Mouse (Mus musculus): ENCODE measurements around the gene Gpc5. TPM values are rescaled to one million over a fixed set of nuclear protein-coding genes. Genes with fewer than 3 reads are reported as not detected.
A peak's percentile ranks its signal among the peaks of the same experiment; 100 is the strongest.

Gene Gpc5
- polyA plus RNA-seq, 1 experiment from 2014 or later: 15.4 TPM

DNA sequence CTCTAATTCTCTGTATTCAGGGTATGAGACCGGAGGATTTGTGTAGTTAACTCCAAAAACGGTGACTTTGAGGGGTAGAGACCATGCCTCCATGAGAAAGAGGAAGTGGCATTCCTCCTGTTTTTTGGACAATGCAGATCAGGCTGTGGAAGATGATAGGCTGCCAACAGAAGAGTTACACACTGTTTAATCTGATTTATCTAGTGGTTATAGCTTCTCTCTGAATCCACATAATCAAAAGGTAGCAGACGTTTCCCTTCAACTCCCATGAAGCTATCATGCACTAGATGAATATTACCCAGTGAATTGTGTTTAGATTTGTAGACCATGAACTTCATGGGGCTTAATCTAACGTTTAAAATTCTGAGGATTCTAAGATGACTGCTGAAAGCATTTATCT is 522.1 kb downstream of the Gpc5 start:
- H3K4me1 ChIP-seq (ENCODE audit: control insufficient read depth, insufficient read depth, low read depth, low read length): no peaks in the 10 kb centered on the region
- no peak overlapping the region for H3K27ac ChIP-seq (ENCODE audit: low read depth, low read length)
- H3K4me2 ChIP-seq (ENCODE audit: low read length): no peak overlapping the region
- no peaks in the 10 kb centered on the region for H3K27me3 ChIP-seq (replicated peaks; ENCODE audit: control insufficient read depth, insufficient read depth, low read length)
- H3K9me3 ChIP-seq (ENCODE audit: control insufficient read depth, low read length): no peaks in the 10 kb centered on the region
- H3K9ac ChIP-seq (ENCODE audit: low read depth, low read length): no peak overlapping the region
- no peaks in the 10 kb centered on the region for H3K36me3 ChIP-seq (ENCODE audit: control insufficient read depth, insufficient read depth, low read length)
- H3K4me3 ChIP-seq (ENCODE audit: low read length): no peak overlapping the region
- WGBS: 77% methylated on average over 4 of the region's 4 CpGs
- ATAC-seq: no peak

DNA sequence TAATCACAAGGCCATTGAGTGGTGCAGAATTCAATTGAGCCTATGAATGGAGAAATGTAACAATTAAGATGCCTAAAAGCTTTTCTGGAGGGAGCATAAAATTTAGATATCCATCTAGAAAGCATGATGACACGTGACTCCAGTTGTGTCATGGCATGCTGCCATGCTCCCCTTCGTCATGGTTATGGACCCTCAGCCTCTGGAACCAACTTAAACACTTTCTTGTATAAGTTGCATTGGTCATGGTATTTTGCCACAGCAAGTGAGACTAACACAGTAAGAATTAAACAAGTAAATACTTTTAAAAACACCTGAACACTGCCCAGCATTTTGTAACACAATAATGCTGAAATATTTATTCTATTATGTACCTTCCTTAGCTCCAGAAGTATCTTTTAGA is 524.3 kb downstream of the Gpc5 start:
- H3K36me3 ChIP-seq (ENCODE audit: control insufficient read depth, insufficient read depth, low read length): no peaks in the 10 kb centered on the region
- no peak overlapping the region for H3K9ac ChIP-seq (ENCODE audit: low read depth, low read length)
- no peak overlapping the region for H3K4me2 ChIP-seq (ENCODE audit: low read length)
- no peak overlapping the region for H3K27ac ChIP-seq (ENCODE audit: low read depth, low read length)
- H3K4me3 ChIP-seq (ENCODE audit: low read length): no peak overlapping the region
- WGBS: 24% methylated on average over 2 of the region's 2 CpGs
- H3K9me3 ChIP-seq (ENCODE audit: control insufficient read depth, low read length): no peaks in the 10 kb centered on the region
- no peaks in the 10 kb centered on the region for H3K4me1 ChIP-seq (ENCODE audit: control insufficient read depth, insufficient read depth, low read depth, low read length)
- H3K27me3 ChIP-seq (replicated peaks; ENCODE audit: control insufficient read depth, insufficient read depth, low read length): no peaks in the 10 kb centered on the region
- ATAC-seq: no peak

GRCm38 (mm10) chr14:115616846-115617245 is 524.8 kb downstream of the Gpc5 start:
- H3K4me2 ChIP-seq (ENCODE audit: low read length): no peak overlapping the region
- no peaks in the 10 kb centered on the region for H3K27me3 ChIP-seq (replicated peaks; ENCODE audit: control insufficient read depth, insufficient read depth, low read length)
- 24% methylated on average over 7 of the region's 7 CpGs for WGBS
- H3K4me3 ChIP-seq (ENCODE audit: low read length): no peak overlapping the region
- no peak overlapping the region for H3K9ac ChIP-seq (ENCODE audit: low read depth, low read length)
- no peaks in the 10 kb centered on the region for H3K4me1 ChIP-seq (ENCODE audit: control insufficient read depth, insufficient read depth, low read depth, low read length)
- ATAC-seq: peak; percentile 95
- no peaks in the 10 kb centered on the region for H3K36me3 ChIP-seq (ENCODE audit: control insufficient read depth, insufficient read depth, low read length)
- no peak overlapping the region for H3K27ac ChIP-seq (ENCODE audit: low read depth, low read length)
- no peaks in the 10 kb centered on the region for H3K9me3 ChIP-seq (ENCODE audit: control insufficient read depth, low read length)

DNA sequence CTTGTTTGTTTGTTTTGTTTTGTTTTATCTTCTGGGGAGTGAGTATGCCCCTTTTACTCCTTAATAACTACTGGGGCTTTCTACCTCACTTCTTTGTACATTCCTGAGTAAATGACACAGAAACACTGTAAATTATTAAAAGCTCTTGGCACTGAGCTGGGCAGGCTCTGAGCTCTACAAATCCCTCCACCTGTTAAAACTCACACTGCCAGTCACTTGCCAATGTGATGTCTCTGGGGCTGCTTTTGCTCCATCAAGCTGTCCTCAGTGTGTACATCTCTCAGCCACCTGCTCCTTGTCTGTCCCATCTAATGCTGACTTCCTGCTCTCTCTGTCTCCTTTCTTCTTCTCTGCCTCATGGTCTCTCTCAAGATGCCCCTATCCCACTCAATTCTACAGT is 528.5 kb downstream of the Gpc5 start:
- Histone ChIP-seq H3K9me3 (ENCODE audit: control insufficient read depth, low read length) (no peaks in the 10 kb centered on the region), H3K27me3 (replicated peaks; ENCODE audit: control insufficient read depth, insufficient read depth, low read length) (no peaks in the 10 kb centered on the region), H3K4me1 (ENCODE audit: control insufficient read depth, insufficient read depth, low read depth, low read length) (no peaks in the 10 kb centered on the region), H3K4me3 (ENCODE audit: low read length) (no peak overlapping the region), H3K4me2 (ENCODE audit: low read length) (no peak overlapping the region), H3K36me3 (ENCODE audit: control insufficient read depth, insufficient read depth, low read length) (no peaks in the 10 kb centered on the region), H3K9ac (ENCODE audit: low read depth, low read length) (no peak overlapping the region), H3K27ac (ENCODE audit: low read depth, low read length) (no peak overlapping the region)
- ATAC-seq: no peak

- Histone ChIP-seq H3K27ac (ENCODE audit: low read depth, low read length) (no peak overlapping the region), H3K4me1 (ENCODE audit: control insufficient read depth, insufficient read depth, low read depth, low read length) (no peaks in the 10 kb centered on the region), H3K4me3 (ENCODE audit: low read length) (no peak overlapping the region), H3K36me3 (ENCODE audit: control insufficient read depth, insufficient read depth, low read length) (no peaks in the 10 kb centered on the region), H3K9me3 (ENCODE audit: control insufficient read depth, low read length) (no peaks in the 10 kb centered on the region), H3K27me3 (replicated peaks; ENCODE audit: control insufficient read depth, insufficient read depth, low read length) (no peaks in the 10 kb centered on the region), H3K4me2 (ENCODE audit: low read length) (no peak overlapping the region), H3K9ac (ENCODE audit: low read depth, low read length) (no peak overlapping the region)
- 51% methylated on average over 7 of the region's 7 CpGs for WGBS
- no peak for ATAC-seq
Measured at GRCm38 (mm10) chr14:115631160-115631898, 539.3 kb downstream of the Gpc5 start.

DNA sequence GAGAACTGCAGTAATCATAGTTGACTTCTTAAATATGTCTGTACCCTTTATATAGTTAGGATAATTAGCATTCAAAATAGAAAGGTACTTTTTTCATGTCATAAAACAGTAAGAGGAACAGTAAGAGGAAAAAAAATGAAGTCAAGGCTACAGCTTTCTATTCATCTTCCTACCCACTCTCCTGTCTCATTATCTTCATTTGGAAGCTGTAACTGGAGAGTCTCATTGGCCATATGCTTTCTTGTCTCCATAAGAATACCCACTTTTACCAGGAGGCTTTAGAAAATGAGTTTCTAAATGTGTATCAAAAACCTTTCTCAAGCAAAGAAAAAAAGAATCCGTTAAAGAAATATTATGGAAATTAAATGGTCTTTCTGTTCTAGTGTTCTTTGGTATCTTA is 541.3 kb downstream of the Gpc5 start:
- Histone ChIP-seq H3K4me1 (ENCODE audit: control insufficient read depth, insufficient read depth, low read depth, low read length) (no peaks in the 10 kb centered on the region), H3K9me3 (ENCODE audit: control insufficient read depth, low read length) (no peaks in the 10 kb centered on the region), H3K4me2 (ENCODE audit: low read length) (no peak overlapping the region), H3K9ac (ENCODE audit: low read depth, low read length) (no peak overlapping the region), H3K36me3 (ENCODE audit: control insufficient read depth, insufficient read depth, low read length) (no peaks in the 10 kb centered on the region), H3K27me3 (replicated peaks; ENCODE audit: control insufficient read depth, insufficient read depth, low read length) (no peaks in the 10 kb centered on the region), H3K4me3 (ENCODE audit: low read length) (no peak overlapping the region), H3K27ac (ENCODE audit: low read depth, low read length) (no peak overlapping the region)
- whole genome bisulfite sequencing: 86% methylated on average over 1 of the region's 1 CpGs
- ATAC-seq: no peak

DNA sequence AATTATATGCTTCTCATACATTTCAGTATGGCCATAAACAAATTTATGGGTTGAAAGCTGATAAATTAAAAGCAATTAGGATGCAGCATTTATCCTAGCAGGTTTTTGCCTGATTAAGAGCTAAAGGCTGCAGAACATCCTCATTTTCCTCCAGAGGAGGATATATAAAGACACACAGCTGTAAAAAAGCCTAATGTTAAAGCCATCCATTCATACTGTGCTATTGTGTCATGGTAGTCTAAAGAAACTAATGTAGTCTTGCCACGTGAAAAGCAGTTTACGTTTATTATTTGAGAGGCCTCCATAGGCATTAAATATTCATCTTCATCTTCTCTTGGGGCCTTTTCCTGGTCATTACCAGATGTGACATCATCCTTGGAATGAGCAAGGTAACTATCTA is 587.9 kb downstream of the Gpc5 start:
- Histone ChIP-seq H3K4me2 (ENCODE audit: low read length) (no peak overlapping the region), H3K36me3 (ENCODE audit: control insufficient read depth, insufficient read depth, low read length) (no peaks in the 10 kb centered on the region), H3K9me3 (ENCODE audit: control insufficient read depth, low read length) (no peaks in the 10 kb centered on the region), H3K9ac (ENCODE audit: low read depth, low read length) (no peak overlapping the region), H3K27ac (ENCODE audit: low read depth, low read length) (no peak overlapping the region), H3K27me3 (replicated peaks; ENCODE audit: control insufficient read depth, insufficient read depth, low read length) (no peaks in the 10 kb centered on the region), H3K4me3 (ENCODE audit: low read length) (no peak overlapping the region), H3K4me1 (ENCODE audit: control insufficient read depth, insufficient read depth, low read depth, low read length) (no peaks in the 10 kb centered on the region)
- ATAC-seq: no peak
- 57% methylated on average over 2 of the region's 2 CpGs for WGBS

- Histone ChIP-seq H3K4me3 (ENCODE audit: low read length) (no peak overlapping the region), H3K9ac (ENCODE audit: low read depth, low read length) (no peak overlapping the region), H3K36me3 (ENCODE audit: control insufficient read depth, insufficient read depth, low read length) (no peaks in the 10 kb centered on the region), H3K4me1 (ENCODE audit: control insufficient read depth, insufficient read depth, low read depth, low read length) (no peaks in the 10 kb centered on the region), H3K27ac (ENCODE audit: low read depth, low read length) (no peak overlapping the region), H3K27me3 (replicated peaks; ENCODE audit: control insufficient read depth, insufficient read depth, low read length) (no peaks in the 10 kb centered on the region), H3K9me3 (ENCODE audit: control insufficient read depth, low read length) (no peaks in the 10 kb centered on the region), H3K4me2 (ENCODE audit: low read length) (no peak overlapping the region)
- no peak for ATAC-seq
- 87% methylated on average over 1 of the region's 1 CpGs for WGBS
Measured at GRCm38 (mm10) chr14:115746013-115746412, 654.0 kb downstream of the Gpc5 start.

- H3K4me2 ChIP-seq (ENCODE audit: low read length): no peak overlapping the region
- H3K4me3 ChIP-seq (ENCODE audit: low read length): no peak overlapping the region
- no peaks in the 10 kb centered on the region for H3K27me3 ChIP-seq (replicated peaks; ENCODE audit: control insufficient read depth, insufficient read depth, low read length)
- 83% methylated on average over 5 of the region's 5 CpGs for WGBS
- no peak overlapping the region for H3K27ac ChIP-seq (ENCODE audit: low read depth, low read length)
- no peak for ATAC-seq
- no peaks in the 10 kb centered on the region for H3K9me3 ChIP-seq (ENCODE audit: control insufficient read depth, low read length)
- H3K36me3 ChIP-seq (ENCODE audit: control insufficient read depth, insufficient read depth, low read length): no peaks in the 10 kb centered on the region
- no peaks in the 10 kb centered on the region for H3K4me1 ChIP-seq (ENCODE audit: control insufficient read depth, insufficient read depth, low read depth, low read length)
- no peak overlapping the region for H3K9ac ChIP-seq (ENCODE audit: low read depth, low read length)
Measured at GRCm38 (mm10) chr14:115760241-115760640, 668.2 kb downstream of the Gpc5 start.

Data from hindbrain, embryonic 16.5 days (tissue).